Mouse (Mus musculus) heart, embryonic 14.5 days (tissue): ENCODE measurements at regions not wholly inside any gene's neighbourhood (a gene's known extent, or its start where the extent isn't known, plus 50 kb on each side); places are given as distances from the start of the nearest gene placed in this dataset.

Source experiments
- ATAC-seq: fragments of 200-750 bp; cut with Nextera tagmentation; 2 replicates; pipeline ENCODE4 v1.8.0; 2017; ENCODE audit warnings: low read depth, moderate TSS enrichment; ENCODE audit not compliant: insufficient number of reproducible peaks, insufficient read depth, low FRiP score
- H3K27ac ChIP-seq, 2 experiments: fragments of 200-500 bp in 1 of 2; fragments of 300-500 bp in 1 of 2; sonication (generic) in 1 of 2; replicated peaks in 1 of 2; 2 replicates each; pipeline ENCODE4 v1.5.1; 2012 to 2014; ENCODE audit warnings: low read depth in 2 of 2, low read length in 2 of 2, control low read depth in 1 of 2, mild to moderate bottlenecking in 1 of 2, mixed read lengths in 1 of 2; ENCODE audit not compliant: control insufficient read depth in 1 of 2, insufficient read depth in 1 of 2
- H3K27me3 ChIP-seq: fragments of 300-500 bp; sonication (generic); 2 replicates; pipeline ENCODE4 v1.6.1; 2014; ENCODE audit warnings: mild to moderate bottlenecking, low read length, control low read depth; ENCODE audit not compliant: control insufficient read depth, insufficient read depth
- H3K36me3 ChIP-seq: fragments of 300-500 bp; sonication (generic); 2 replicates; pipeline ENCODE4 v1.6.1; 2014; ENCODE audit warnings: mild to moderate bottlenecking, control low read depth, low read length, mixed read lengths; ENCODE audit not compliant: control insufficient read depth, insufficient read depth
- H3K4me1 ChIP-seq, 2 experiments: fragments of 200-500 bp in 1 of 2; fragments of 300-500 bp in 1 of 2; sonication (generic) in 1 of 2; 2 replicates each; pipeline ENCODE4 v1.6.1; 2012 to 2014; ENCODE audit warnings: low read length in 2 of 2, control low read depth in 1 of 2, mixed read lengths in 1 of 2; ENCODE audit not compliant: control insufficient read depth in 2 of 2, insufficient read depth in 2 of 2
- H3K4me2 ChIP-seq: fragments of 300-500 bp; sonication (generic); 2 replicates; pipeline ENCODE4 v1.6.1; 2014; ENCODE audit warnings: mild to moderate bottlenecking, low read length
- H3K4me3 ChIP-seq, 2 experiments: fragments of 200-500 bp in 1 of 2; fragments of 300-500 bp in 1 of 2; sonication (generic) in 1 of 2; 2 replicates each; pipeline ENCODE4 v1.5.1; 2012 to 2014; ENCODE audit warnings: low read length in 2 of 2, mild to moderate bottlenecking in 2 of 2, control low read depth in 1 of 2, low read depth in 1 of 2, moderate library complexity in 1 of 2; ENCODE audit not compliant: control insufficient read depth in 1 of 2, insufficient read depth in 1 of 2
- H3K9ac ChIP-seq: fragments of 300-500 bp; sonication (generic); 2 replicates; pipeline ENCODE4 v1.6.1; 2014; ENCODE audit warnings: mild to moderate bottlenecking, low read length
- H3K9me3 ChIP-seq: fragments of 300-500 bp; sonication (generic); 2 replicates; pipeline ENCODE4 v1.6.1; 2016; ENCODE audit warnings: low read length, control low read depth; ENCODE audit not compliant: control insufficient read depth
- WGBS: fragments of 180-500 bp; shearing (Covaris S2); extraction: QIAGEN DNeasy Blood & Tissue Kit; methylation state at CpG from one replicate; pipeline ENCODE4 v1.1.7; 2014; 5-methylcytosine and 5-hydroxymethylcytosine counted together

DNA sequence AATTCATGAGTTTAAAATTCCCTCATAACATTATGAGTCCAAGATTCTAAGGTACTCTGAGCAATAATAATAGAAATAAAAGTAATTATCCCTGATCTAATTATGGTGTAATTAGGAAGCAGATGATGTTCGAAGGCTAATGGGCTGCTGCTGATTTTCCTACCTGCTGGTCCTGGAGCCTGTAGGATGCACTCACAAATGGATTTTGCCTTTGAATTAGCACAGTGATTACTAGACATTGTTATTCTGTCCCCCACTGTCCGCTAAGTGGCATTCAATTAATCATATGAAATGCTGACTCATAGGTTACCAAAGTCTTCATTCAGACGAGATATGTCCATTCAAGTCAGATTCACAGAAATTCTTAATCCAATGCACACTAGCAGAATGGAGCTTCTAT lies 246.0 kb upstream of the Klf6 start:
- Histone ChIP-seq H3K27ac (no peak overlapping the region), H3K4me2 (no peak overlapping the region)
- no peak for ATAC-seq

GRCm38 (mm10) chr13:5628124-5628523 lies 233.2 kb upstream of the Klf6 start:
- H3K4me1 ChIP-seq, result peaks cover 3 to 8% of the 10 kb centered on the region in 2 experiments; a peak in 3 of 4 replicates
- H3K36me3 ChIP-seq, result no peaks in the 10 kb centered on the region
- no peak overlapping the region for H3K4me2 ChIP-seq
- H3K9ac ChIP-seq, result no peak overlapping the region
- no peak overlapping the region; a peak in 1 of 4 replicates for H3K27ac ChIP-seq
- no peaks in the 10 kb centered on the region for H3K27me3 ChIP-seq
- no peaks in the 10 kb centered on the region for H3K9me3 ChIP-seq
- 0% methylated on average over 2 of the region's 2 CpGs for WGBS
- no peak overlapping the region for H3K4me3 ChIP-seq
- no peak for ATAC-seq

More for the DNA sequence above, 246.0 kb upstream of the Klf6 start:
- H3K9ac ChIP-seq, result no peak overlapping the region
- peaks cover 5 to 11% of the 10 kb centered on the region in 2 experiments for H3K4me1 ChIP-seq
- H3K36me3 ChIP-seq, result no peaks in the 10 kb centered on the region
- no peak overlapping the region for H3K4me3 ChIP-seq
- 74% methylated on average over 3 of the region's 3 CpGs for WGBS
- no peaks in the 10 kb centered on the region for H3K9me3 ChIP-seq
- H3K27me3 ChIP-seq, result no peaks in the 10 kb centered on the region

DNA sequence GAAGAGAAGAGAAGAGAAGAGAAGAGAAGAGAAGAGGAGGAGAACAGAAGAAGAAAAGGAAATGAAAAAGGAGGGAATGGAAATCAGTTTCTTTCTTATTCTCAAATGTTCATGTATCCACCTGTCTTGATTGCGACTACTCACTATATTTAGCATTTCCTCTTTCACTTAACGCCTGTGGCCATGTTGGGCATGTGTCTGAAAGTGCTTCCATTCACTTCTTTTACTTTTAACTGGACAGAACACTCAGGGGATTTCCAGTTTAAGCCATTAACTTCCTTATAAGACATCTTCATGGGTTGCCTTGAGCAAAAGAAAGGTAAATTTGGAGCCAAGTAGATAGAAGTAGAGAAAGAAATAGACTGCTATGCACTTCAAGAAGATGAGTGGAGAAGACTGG lies 226.3 kb upstream of the Klf6 start:
- Histone ChIP-seq H3K9me3 (no peaks in the 10 kb centered on the region), H3K4me2 (no peak overlapping the region), H3K4me3 (no peak overlapping the region), H3K9ac (no peak overlapping the region), H3K4me1 (peaks cover 0 to 3% of the 10 kb centered on the region in 2 experiments; a peak in 1 of 4 replicates), H3K27me3 (no peaks in the 10 kb centered on the region), H3K27ac (no peak overlapping the region), H3K36me3 (no peaks in the 10 kb centered on the region)
- 62% methylated on average over 2 of the region's 2 CpGs for WGBS
- ATAC-seq, result no peak

DNA sequence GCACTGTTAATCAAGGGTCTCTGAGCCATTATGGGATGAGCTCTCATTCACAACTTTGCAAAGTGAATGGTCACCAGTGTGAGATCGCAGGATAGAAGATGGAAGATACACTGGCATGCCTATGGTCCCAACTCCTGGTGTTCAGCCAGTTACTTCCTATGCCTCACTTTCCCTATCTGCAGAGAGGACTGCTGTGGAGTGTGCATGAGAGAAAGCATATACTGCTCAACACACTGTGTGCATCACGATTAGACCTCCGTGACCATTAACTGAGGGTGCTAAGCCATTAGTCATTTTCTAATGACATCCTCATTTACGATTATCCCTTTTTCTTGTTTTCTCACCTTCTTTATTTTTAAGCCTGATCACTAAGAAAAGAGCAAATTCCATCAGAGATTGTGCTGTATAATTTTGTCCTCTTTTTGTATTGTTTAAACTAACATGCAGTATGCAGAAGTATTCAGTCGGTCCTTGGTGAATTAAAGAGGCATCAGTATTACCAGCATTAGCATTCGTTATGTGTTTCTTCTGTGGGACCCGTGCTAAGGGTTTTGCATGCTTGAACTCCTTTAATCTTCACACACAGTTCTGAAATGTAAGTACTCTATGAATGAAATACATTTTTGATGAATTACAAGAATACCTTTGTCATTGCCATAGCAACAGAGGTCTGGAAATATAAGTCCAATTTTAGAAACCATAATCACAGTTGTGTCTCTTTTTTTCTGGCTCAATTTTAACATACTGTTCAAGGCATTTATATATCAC lies 219.4 kb upstream of the Klf6 start:
- no peaks in the 10 kb centered on the region for H3K36me3 ChIP-seq
- H3K4me2 ChIP-seq, result no peak overlapping the region
- 86% methylated on average over 7 of the region's 7 CpGs for WGBS
- H3K27ac ChIP-seq, result no peak overlapping the region
- H3K4me3 ChIP-seq, result no peak overlapping the region
- H3K27me3 ChIP-seq, result no peaks in the 10 kb centered on the region
- peaks cover 0 to 3% of the 10 kb centered on the region in 2 experiments; a peak in 1 of 4 replicates for H3K4me1 ChIP-seq
- no peaks in the 10 kb centered on the region for H3K9me3 ChIP-seq
- H3K9ac ChIP-seq, result no peak overlapping the region
- ATAC-seq, result no peak

GRCm38 (mm10) chr13:5648276-5648675 lies 213.0 kb upstream of the Klf6 start:
- Histone ChIP-seq H3K27ac (no peak overlapping the region), H3K36me3 (no peaks in the 10 kb centered on the region), H3K4me3 (no peak overlapping the region), H3K27me3 (no peaks in the 10 kb centered on the region), H3K9me3 (no peaks in the 10 kb centered on the region), H3K4me2 (no peak overlapping the region), H3K9ac (no peak overlapping the region), H3K4me1 (no peaks in the 10 kb centered on the region)
- ATAC-seq, result no peak
- WGBS, result 80% methylated on average over 4 of the region's 4 CpGs

GRCm38 (mm10) chr13:5657556-5657955 lies 203.7 kb upstream of the Klf6 start:
- Histone ChIP-seq H3K9me3 (no peaks in the 10 kb centered on the region), H3K27ac (no peak overlapping the region), H3K4me1 (no peaks in the 10 kb centered on the region), H3K36me3 (no peaks in the 10 kb centered on the region), H3K9ac (no peak overlapping the region), H3K4me3 (no peak overlapping the region), H3K4me2 (no peak overlapping the region), H3K27me3 (no peaks in the 10 kb centered on the region)
- WGBS, result 67% methylated on average over 5 of the region's 5 CpGs
- ATAC-seq, result no peak

GRCm38 (mm10) chr13:5666235-5667007 lies 194.9 kb upstream of the Klf6 start:
- 73% methylated on average over 3 of the region's 3 CpGs for WGBS
- H3K9me3 ChIP-seq, result no peaks in the 10 kb centered on the region
- H3K9ac ChIP-seq, result no peak overlapping the region

More at GRCm38 (mm10) chr13:5666235-5667007, 194.9 kb upstream of the Klf6 start:
- no peak overlapping the region for H3K4me3 ChIP-seq
- no peaks in the 10 kb centered on the region for H3K36me3 ChIP-seq
- no peak for ATAC-seq
- no peaks in the 10 kb centered on the region for H3K27me3 ChIP-seq
- 0 out of 4 replicates have a peak, but pooled peaks cover 0 to 3% of the 10 kb centered on the region in 2 experiments for H3K4me1 ChIP-seq
- H3K27ac ChIP-seq, result no peak overlapping the region
- H3K4me2 ChIP-seq, result no peak overlapping the region
